Mouse (Mus musculus): ENCODE data around the gene Mamstr.

Gene Mamstr

GRCm38 (mm10) chr7:45628364-45629294 lies 11.1 kb upstream of the Mamstr start:
- peak; percentile 93 for DNase-seq (ENCODE audit: low read depth, low spot score)

DNA sequence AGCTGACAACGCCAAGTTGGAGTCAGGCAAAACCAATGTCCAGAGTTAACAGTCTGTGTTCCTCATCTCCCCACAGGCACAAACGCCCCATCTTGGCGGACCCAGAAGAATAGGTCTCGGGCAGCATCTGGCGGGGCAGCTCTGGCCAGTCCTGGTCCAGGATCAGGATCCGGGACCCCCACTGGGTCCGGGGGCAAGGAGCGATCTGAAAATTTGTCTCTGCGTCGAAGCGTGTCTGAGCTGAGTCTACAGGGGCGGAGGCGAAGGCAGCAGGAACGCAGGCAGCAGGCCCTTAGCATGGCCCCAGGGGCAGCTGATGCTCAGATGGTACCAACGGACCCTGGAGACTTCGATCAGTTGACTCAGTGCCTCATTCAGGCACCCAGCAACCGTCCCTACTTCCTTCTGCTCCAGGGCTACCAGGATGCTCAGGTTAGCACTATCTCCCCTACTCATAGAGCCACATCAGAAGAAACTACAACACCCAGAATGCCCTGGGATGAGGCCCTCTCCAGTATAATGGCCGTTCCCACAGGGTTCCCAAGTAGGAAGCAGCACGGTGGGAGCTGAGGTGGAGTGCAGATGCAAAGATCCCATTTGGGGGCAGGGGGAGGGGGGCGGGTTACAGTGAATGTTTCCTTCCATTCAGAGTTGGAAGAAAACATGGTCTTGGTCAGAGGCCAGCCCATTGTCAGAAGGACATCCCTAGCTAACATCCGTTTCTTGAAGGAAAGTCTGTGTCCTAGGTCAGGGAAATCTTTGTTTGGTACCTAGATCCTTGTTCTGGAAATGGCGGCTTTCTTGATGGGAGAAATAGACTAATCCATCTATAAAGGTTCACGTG lies 9.5 kb upstream of the Mamstr start:
- DNase-seq (ENCODE audit: low read depth, low spot score): no peak

GRCm38 (mm10) chr7:45632499-45632898 lies 7.3 kb upstream of the Mamstr start:
- DNase-seq (ENCODE audit: low read depth, low spot score): no peak

DNA sequence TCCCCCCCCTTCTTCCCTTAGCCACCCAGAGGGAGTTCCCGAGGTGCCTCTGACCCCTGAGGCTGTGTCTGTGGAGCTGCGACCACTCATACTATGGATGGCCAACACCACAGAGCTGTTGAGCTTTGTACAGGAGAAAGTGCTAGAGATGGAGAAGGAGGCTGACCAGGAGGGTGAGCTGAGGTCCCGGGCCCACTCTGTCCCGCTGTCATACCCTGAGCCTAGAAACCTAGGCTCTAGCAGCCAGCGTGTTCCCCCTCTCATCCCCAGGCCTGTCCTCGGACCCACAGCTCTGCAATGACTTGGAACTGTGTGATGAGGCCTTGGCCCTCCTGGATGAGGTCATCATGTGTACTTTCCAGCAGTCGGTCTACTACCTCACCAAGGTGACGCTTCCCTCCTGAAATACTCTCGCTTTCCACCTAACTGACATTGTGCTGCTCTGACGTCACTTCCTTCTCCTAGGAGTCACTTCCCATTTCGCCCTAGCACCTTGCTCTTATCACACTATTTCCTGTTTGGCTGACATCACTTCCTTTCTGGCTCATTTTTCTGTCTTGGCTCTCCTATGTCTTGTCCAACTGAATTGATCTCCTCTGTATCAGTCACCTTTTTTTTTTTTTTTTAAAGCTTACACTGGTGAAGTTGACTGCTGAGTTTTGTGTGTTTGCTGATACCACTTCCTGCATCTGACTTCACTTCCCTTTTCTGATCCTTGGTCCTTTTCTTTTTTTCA lies 4.7 kb upstream of the Mamstr start:
- no peak for DNase-seq (ENCODE audit: low read depth, low spot score)

- DNase-seq (ENCODE audit: low read depth, low spot score): no peak
These were observed 3.8 kb upstream of the Mamstr start for GRCm38 (mm10) chr7:45635711-45636688.

GRCm38 (mm10) chr7:45637710-45638109 lies 2.1 kb upstream of the Mamstr start:
- no peak for DNase-seq (ENCODE audit: low read depth, low spot score)

GRCm38 (mm10) chr7:45638623-45639401 lies 965 bp upstream of the Mamstr start:
- DNase-seq (ENCODE audit: low read depth, low spot score): peak; percentile 98

GRCm38 (mm10) chr7:45640191-45640957 lies 597 bp downstream of the Mamstr start:
- no peak for DNase-seq (ENCODE audit: low read depth, low spot score)

DNA sequence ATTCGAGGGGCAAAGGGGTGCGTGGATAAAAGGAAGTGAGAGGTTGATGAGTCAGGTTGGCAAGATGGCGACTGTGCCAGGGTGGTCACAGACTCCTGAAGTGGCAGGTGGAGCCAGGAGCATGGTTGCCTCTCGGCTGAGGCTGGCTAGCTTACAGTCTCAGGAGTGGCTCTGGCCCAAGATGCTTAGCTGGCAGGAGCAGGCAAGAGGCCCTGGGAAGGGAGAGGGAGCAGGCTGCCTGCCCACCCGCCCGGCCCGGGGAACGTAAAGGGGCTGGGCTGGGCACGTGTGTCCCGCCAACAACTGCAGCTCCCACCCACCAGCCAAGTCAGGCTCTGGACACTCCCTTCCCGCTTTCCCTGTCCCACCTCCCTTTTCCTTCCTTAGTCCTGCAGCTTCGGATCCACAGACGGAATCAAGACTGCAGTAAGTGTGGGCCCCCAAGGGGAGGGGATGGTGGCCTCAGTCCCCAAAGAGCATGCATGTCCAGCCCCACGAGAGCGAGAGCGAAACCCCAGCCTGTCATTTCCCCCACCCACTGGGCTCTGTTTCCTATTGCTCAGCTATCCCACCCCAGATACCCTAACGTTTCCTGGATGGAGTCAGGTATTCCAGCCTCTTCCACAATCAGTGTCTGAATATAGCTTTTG lies 1.7 kb downstream of the Mamstr start:
- no peak for DNase-seq (ENCODE audit: low read depth, low spot score)

DNA sequence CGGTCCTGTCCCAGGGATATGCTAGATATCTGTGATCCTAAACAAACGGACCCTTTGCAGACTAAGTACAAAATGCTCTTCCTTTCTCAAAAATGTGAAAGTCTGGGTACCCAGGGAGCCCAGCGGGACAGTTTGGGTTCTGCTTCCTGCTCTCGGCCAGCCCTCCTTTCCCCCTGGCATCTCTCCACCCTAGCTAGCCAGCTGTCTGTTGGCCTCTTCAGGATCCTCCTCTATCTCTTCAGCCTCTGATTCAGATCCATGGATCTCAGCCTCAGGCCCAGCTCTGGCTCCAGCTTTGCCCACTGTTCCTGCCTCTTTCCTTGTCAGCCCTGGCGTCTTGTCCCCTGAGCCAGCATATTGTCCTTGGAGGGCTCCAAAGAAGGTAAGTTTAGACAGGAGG lies 2.3 kb downstream of the Mamstr start:
- DNase-seq (ENCODE audit: low read depth, low spot score): no peak

- DNase-seq (ENCODE audit: low read depth, low spot score): no peak
These were observed 2.9 kb downstream of the Mamstr start for GRCm38 (mm10) chr7:45642503-45643255.

GRCm38 (mm10) chr7:45643441-45644178 lies 3.8 kb downstream of the Mamstr start:
- DNase-seq (ENCODE audit: low read depth, low spot score): peak; percentile 98

DNA sequence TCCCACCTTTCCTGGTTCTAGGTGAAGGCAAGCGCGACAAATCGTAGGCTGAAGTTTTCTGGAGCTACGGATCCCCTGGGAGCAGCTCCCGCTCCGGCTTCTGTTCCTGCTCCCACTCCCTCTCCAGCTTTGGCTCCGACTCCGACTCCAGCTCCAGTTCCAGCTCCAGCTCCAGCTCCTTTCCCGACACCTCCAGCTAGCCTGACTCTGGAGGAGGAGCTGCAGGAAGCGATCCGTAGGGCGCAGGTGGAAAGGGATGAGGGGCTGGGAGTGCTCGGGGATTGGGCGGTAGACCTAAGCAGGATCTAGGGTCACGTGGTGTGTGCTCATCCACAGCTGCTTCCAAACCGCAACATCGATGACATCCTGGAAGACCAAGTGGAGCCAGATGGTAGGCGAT lies 4.4 kb downstream of the Mamstr start:
- peak; percentile 79 for DNase-seq (ENCODE audit: low read depth, low spot score)

DNA sequence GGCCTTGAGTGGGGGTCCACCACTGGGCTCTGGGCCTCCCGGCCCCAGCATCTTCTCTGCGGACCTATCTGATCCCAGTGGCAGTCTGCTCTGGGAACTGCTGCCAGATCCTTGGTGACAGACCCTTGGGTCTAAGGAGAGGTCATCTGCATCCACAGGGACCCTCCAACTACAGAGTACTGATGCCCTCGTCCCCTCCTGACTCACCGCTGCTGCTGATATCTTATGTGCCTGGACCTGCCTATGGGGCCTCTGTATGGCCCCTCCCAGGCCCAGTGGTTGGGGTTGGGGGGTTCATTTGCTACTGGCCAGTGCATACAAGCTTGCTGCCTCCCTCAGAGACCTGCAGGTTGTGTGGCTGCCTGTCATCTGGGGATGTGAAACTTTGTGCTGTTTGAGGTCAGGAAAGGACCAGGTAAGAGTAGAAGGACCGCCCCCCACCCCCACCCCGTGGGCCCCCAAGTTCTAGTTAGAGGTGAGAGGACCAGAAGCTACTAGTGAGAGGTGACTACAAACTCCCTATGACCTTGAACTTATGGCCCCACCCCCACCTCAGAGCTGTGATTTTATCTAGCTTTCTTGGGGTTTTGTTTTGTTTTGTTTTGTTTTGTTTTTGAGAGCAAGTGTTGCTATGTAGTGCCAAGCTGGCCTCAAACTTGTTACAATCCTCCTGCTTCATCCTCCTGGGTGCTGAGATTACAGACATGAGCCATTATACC lies 5.3 kb downstream of the Mamstr start:
- DNase-seq (ENCODE audit: low read depth, low spot score): no peak

DNA sequence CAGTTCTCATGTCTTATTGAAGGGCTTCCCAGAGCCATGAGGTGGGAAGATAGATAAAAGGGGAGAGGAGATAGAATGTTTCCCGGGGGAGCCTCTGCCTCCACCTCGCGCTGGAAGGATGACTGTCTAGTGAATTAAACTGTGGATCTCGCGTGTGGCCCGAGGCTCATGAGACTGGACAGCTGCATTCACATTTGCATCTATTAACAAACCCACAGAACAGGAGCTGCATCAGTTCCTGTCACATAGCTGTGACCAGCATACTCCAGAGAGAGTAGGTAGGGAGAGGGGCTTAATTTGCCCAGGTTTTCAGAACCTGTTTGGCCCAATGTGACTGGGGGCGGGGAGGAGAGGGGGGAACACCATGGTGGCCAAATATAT lies 5.8 kb downstream of the Mamstr start:
- DNase-seq (ENCODE audit: low read depth, low spot score): no peak

GRCm38 (mm10) chr7:45646671-45647070 lies 6.9 kb downstream of the Mamstr start:
- DNase-seq (ENCODE audit: low read depth, low spot score): no peak

DNA sequence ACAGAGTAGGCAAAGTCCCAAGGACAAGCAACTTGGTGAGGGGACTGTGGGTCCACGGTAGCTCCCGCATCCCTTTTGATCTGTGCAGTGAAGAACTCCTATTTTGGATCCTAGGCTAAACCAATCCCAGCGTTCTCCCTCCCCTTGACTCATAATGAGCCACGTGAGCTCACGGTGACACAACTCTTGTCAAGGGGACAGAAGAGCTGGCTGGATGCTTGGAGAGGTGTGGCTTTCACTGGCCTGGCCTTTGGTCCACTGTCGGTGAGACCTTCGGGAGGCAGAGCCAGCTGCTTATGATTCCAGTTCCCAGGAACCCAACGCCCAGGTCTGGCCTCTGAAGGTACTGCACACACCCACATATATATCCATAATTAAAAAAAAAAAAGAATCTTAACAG lies 9.6 kb downstream of the Mamstr start:
- no peak for DNase-seq (ENCODE audit: low read depth, low spot score)
